Mouse (Mus musculus) left cerebral cortex, postnatal 10 days (tissue): ENCODE measurements around the gene Pgap1. TPM values are rescaled to one million over a fixed set of nuclear protein-coding genes. Genes with fewer than 3 reads are reported as not detected.

Source experiments
- DNase-seq, 2 experiments: peaks; one replicate each; pipeline ENCODE4 v3.0.0; 2021 to 2022; ENCODE audit warnings: low spot score in 2 of 2, mixed read lengths in 1 of 2; ENCODE audit errors: extremely low spot score in 1 of 2
- intact Hi-C: fragments of 180-260 bp; cut with DNase I; formaldehyde crosslinking; loops from one replicate; pipeline ENCODE4 v1.15.1; 2025
- total RNA-seq, 2 experiments: library from RNA; stranded (reverse); gene quantifications; 2 replicates each; pipeline ENCODE4 v1.2.3; 2021

The Pgap1 gene
- total RNA-seq, 2 experiments from 2014 or later, result 53.1 to 53.3 TPM

GRCm38 (mm10) chr1:54542920-54543319 is 14.6 kb downstream of the Pgap1 start:
- intact Hi-C loops, result loop anchor here (10.0 kb wide), 1 partner anchor 118 kb away; no protein-coding TSS in a partner anchor
- no peak for DNase-seq

- intact Hi-C loops, result no loop called here
Observed at GRCm38 (mm10) chr1:54531170-54531569, 26.3 kb downstream of the Pgap1 start.

GRCm38 (mm10) chr1:54523717-54524116 is 33.8 kb downstream of the Pgap1 start:
- DNase-seq, result no peak

More at GRCm38 (mm10) chr1:54531170-54531569, 26.3 kb downstream of the Pgap1 start:
- no peak for DNase-seq

GRCm38 (mm10) chr1:54520062-54520577 is 37.4 kb downstream of the Pgap1 start:
- intact Hi-C loops, result no loop called here

More at GRCm38 (mm10) chr1:54523717-54524116, 33.8 kb downstream of the Pgap1 start:
- intact Hi-C loops, result no loop called here

GRCm38 (mm10) chr1:54513836-54514235 is 43.6 kb downstream of the Pgap1 start:
- no peak for DNase-seq
- intact Hi-C loops, result no loop called here

More at GRCm38 (mm10) chr1:54520062-54520577, 37.4 kb downstream of the Pgap1 start:
- DNase-seq, result no peak

GRCm38 (mm10) chr1:54498496-54498895 is 59.0 kb downstream of the Pgap1 start:
- intact Hi-C loops, result no loop called here

GRCm38 (mm10) chr1:54496254-54496653 is 61.2 kb downstream of the Pgap1 start:
- intact Hi-C loops, result no loop called here
- DNase-seq, result no peak

More at GRCm38 (mm10) chr1:54498496-54498895, 59.0 kb downstream of the Pgap1 start:
- no peak for DNase-seq

GRCm38 (mm10) chr1:54493496-54493895 is 64.0 kb downstream of the Pgap1 start:
- DNase-seq, result no peak

GRCm38 (mm10) chr1:54492435-54492841 is 65.0 kb downstream of the Pgap1 start:
- no peak for DNase-seq
- intact Hi-C loops, result no loop called here

More at GRCm38 (mm10) chr1:54493496-54493895, 64.0 kb downstream of the Pgap1 start:
- intact Hi-C loops, result no loop called here

- intact Hi-C loops, result no loop called here
Observed at GRCm38 (mm10) chr1:54484744-54485420, 72.6 kb downstream of the Pgap1 start.

GRCm38 (mm10) chr1:54480491-54480890 is 77.0 kb downstream of the Pgap1 start:
- DNase-seq, result no peak
- intact Hi-C loops, result no loop called here

More at GRCm38 (mm10) chr1:54484744-54485420, 72.6 kb downstream of the Pgap1 start:
- DNase-seq, result no peak

- intact Hi-C loops, result no loop called here
- peak in 1 of 2 experiments; percentile 31 for DNase-seq
Observed at GRCm38 (mm10) chr1:54468662-54469061, 88.8 kb downstream of the Pgap1 start.

- intact Hi-C loops, result no loop called here
- no peak for DNase-seq
Observed at GRCm38 (mm10) chr1:54467366-54467765, 90.1 kb downstream of the Pgap1 start.

GRCm38 (mm10) chr1:54452116-54452515 is 105.4 kb downstream of the Pgap1 start:
- intact Hi-C loops, result no loop called here
- DNase-seq, result no peak

- DNase-seq, result no peak
- intact Hi-C loops, result no loop called here
Observed at GRCm38 (mm10) chr1:54448833-54449232, 108.7 kb downstream of the Pgap1 start.

- intact Hi-C loops, result no loop called here
- no peak for DNase-seq
Observed at GRCm38 (mm10) chr1:54443641-54444040, 113.8 kb downstream of the Pgap1 start.

GRCm38 (mm10) chr1:54439080-54439476 is 118.4 kb downstream of the Pgap1 start:
- no peak for DNase-seq
- intact Hi-C loops, result no loop called here

GRCm38 (mm10) chr1:54438340-54439079 is 119.0 kb downstream of the Pgap1 start, which contains the start of gene Gtf3c3:
TSS of gene Gtf3c3 (minus strand) at chr1:54438971.
- peak; percentile 58 to 86 for DNase-seq
- intact Hi-C loops, result no loop called here
